Mouse (Mus musculus) kidney, adult 11 months (tissue): Measurements from ENCODE around the gene Atg2b.

Experiments used
- DNase-seq: peaks from one replicate; pipeline ENCODE4 v3.0.0; 2022

The Atg2b gene

DNA sequence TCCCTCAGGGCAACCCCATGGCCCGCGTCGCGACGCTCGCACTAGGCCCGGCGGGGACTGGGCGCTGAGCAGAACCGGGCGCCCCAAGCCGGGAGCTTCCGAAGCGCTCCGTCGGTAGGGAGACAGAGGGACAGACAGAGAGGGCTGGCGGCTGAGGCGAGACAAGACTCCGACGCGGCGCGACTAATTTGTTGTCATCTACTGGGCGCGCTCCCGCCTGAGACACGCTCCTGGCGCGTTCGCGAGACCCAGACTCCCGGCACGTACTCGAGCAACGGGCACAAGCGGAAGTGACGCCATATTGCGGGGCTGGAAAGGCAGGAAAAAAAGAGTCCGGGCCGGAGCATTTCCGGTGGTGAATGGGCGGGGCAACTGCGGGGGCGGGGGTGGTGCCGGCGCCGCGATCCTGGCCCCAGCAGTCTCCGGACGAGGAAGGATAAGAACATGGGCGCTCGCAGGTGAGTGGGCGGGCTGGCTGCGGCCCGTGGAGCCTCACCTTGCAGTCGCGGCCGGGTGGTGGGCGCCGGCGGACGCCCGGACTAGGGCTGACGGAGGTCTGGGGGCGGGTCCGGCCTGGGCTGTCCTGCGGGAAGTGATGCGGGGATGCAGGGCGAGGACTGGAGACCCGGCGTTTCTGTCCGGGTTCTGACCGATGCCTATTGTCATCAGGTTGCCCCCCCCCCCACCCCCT is at the start of gene Atg2b:
Atg2b (minus strand) TSS at position 211 of the 691 bp plus-strand sequence.
- DNase-seq, result peak; percentile 91

DNA sequence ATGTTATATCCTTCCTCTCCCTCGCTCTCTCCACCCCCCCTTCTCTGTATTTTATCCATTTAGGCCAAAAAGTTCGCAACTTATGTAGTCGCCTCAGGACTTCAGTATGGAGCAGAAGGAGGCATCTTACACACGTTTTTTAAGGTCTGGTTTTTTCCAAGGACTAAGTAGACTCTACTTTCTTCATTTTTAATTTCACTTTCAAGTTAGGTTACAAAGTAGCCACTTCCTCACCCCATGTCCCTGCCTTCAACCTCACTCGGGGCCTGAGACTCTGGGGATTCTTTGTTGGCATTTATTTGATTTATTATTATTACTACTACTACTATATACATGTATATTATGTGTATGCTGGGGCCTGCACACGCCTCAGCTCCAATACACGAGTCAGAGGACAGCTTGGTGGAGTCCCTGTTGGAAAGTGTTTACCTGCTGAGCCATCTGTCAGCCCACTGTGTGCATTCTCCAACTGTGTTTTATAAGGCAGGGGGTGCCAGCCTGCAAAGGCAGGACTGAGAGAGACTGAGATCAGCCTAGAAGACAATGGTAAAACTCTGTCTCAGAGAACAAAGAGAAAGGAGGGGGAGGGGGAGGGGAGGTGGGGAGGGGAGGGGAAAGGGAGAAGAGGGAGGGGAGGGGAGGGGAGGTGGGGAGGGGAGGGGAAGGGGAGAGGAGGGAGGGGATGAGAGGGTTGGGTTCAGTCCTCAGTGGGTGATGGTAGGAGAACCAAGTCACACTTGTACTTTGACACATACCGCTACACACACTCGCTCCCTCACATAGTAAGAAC is 48.6 kb upstream of the Atg2b start:
- DNase-seq, result no peak

DNA sequence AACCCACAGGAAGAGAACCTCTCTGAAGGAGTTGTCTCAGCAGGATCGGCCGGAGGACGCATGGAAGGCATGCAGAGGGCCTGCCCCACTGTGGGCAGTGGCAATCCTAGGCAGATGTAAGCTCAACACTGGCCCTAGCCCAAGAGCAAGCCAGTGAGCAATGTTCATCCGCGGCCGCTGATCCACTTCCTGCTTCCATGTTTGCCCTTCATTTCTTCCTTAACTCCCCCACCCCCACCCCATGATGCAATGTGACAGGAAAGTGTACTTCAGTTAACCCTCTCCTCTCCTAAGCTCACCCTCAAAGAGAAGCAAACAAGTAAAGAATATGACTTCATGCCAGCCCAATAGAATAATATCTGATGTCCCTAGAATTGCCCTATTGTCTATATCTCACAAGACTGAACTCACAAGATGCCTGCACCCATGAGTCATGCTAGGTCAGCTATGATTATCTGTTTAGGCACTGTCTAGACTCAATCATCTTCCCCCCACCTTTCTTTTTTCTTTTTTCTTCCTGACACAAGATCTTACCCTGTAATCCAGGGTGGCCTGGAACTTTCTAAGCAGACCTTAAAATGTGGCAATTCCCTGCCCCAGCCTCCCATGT is 45.9 kb upstream of the Atg2b start:
- DNase-seq, result no peak

DNA sequence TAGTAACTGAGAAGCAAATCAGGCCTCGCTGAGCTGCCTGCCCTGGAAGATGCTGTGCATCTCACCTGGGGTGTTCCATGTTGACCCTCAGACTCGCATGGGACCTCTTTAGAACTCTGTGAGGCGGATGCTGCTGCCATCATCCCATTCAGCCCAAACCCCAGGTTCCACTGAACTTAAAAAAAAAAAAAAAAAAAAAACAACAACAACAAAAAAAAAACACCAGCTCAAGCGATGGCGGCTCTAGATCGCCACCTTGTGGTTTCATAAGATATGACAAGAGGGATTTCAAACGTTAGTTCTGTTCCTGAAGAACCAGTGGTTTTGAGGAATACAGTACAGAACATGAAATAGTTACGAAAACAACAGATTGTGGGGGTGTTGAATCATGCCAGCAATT is 43.0 kb upstream of the Atg2b start:
- DNase-seq, result no peak

- DNase-seq, result no peak
These were observed 42.3 kb upstream of the Atg2b start for GRCm38 (mm10) chr12:105727268-105727667.

- no peak for DNase-seq
These were observed 40.7 kb upstream of the Atg2b start for GRCm38 (mm10) chr12:105725736-105726135.

- DNase-seq, result no peak
These were observed 39.6 kb upstream of the Atg2b start for GRCm38 (mm10) chr12:105724616-105725015.

GRCm38 (mm10) chr12:105722657-105723056 is 37.6 kb upstream of the Atg2b start:
- DNase-seq, result no peak

- no peak for DNase-seq
These were observed 36.6 kb upstream of the Atg2b start for GRCm38 (mm10) chr12:105721452-105722132.

DNA sequence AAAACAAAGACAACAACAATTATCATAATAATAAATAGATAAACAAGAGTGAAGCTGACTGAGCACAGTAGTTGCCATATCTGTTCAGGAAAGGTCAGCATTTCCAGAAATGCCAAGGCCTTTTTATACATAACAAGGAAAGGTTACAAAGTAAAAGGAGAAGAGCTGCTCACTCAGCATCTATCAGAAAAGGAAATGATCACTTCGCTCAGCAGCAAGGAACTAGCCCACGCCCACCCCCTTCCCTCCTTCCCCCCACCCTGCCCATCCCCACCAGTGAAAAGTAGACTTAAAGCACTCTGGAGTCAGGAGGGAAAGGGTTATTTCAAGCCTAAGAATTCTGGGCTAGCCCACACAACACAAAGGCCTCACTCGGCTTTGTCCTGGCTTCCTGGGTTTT is 35.2 kb upstream of the Atg2b start:
- no peak for DNase-seq

- DNase-seq, result no peak
These were observed 33.6 kb upstream of the Atg2b start for GRCm38 (mm10) chr12:105718616-105719015.

GRCm38 (mm10) chr12:105705799-105706487 is 20.9 kb upstream of the Atg2b start, which contains the start of gene Ak7:
Gene Ak7 (plus strand): TSS chr12:105705976.
- peak; percentile 78 for DNase-seq

GRCm38 (mm10) chr12:105700433-105700832 is 15.4 kb upstream of the Atg2b start:
- no peak for DNase-seq

- no peak for DNase-seq
These were observed 12.2 kb upstream of the Atg2b start for GRCm38 (mm10) chr12:105697104-105697780.

GRCm38 (mm10) chr12:105695848-105696247 is 10.8 kb upstream of the Atg2b start:
- no peak for DNase-seq

DNA sequence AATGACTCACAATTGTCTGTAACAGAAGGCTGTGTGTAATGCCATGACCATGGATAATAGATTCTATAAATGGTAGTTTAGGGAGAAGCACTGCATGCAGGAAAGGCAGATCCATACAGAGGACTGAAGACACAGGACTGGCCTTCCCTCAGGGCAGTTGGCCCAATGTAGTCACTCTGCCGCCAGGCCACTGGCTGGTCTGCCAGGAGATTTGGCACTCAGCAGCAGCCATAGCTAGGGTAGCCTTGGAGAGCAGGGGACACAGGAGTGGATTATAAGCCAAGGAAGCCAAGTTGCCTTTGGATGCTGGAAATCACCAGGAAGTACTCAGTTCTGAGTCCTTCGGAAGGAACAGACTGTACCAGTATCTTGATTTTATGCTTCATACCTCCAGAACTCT is 9.0 kb upstream of the Atg2b start:
- DNase-seq, result no peak

DNA sequence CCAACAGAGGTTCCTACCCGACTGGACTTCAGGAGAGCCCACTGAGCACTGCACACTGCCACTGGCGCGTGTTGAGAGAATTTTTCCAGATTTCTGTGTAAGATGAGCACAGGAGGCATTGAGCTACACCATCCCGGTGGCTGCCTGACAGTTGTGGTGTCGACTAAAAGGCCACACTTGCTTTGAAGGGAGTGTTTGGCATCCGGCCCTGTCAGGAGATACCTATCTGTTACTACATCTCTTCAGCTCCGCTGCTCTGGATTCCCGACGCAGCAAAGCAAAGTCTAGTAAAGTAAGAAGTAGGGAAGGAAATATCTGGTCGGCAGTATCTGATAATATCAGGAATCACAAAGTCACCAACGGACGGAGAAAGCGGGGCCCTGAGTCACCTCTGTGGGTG is 4.4 kb upstream of the Atg2b start:
- no peak for DNase-seq

DNA sequence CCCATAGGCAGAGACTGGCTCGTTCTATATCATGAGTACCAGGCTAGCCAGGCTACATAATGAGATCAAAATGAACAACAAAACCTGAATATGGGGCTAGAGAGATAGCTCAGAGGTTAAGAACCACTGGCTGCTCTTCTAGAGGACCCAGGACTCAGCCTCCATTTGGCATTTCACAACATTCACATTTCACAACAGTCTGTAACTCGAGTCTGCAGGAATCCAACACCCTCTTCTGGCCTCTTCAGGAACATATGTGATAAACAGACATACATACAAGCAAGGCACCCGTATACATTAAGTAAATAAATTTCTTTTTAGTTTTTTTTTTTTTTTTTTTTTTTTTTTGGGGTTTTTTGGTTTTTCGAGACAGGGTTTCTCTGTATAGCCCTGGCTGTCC is 3.5 kb upstream of the Atg2b start:
- DNase-seq, result no peak

GRCm38 (mm10) chr12:105687416-105687815 is 2.4 kb upstream of the Atg2b start:
- no peak for DNase-seq

DNA sequence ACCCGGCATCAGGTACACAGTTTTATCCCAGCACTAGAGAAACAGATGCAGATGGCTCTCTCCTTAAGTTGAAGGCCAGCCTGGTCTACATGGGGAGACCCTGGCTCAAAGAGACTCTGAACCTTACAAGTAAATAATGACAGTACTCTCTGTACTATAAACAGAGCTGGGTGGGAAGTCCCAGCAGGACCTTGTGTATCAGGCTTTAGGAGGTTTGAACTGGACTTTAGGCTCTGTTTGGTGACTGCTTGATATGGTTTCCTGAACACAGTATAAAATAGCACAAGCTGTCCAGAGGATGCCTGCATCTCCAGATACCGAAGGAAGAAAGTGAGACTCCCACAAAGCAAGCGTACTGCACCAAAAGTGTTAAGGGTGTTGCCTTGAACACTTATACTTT is 1.8 kb upstream of the Atg2b start:
- DNase-seq, result no peak

- peak; percentile 60 for DNase-seq
These were observed 794 bp downstream of the Atg2b start, which contains the start of gene Gskip for GRCm38 (mm10) chr12:105683933-105684901. Gene Gskip (plus strand): TSS chr12:105684829.
